Mouse (Mus musculus) myocyte (in vitro differentiated cells): Measurements from ENCODE around the gene Gm20388. TPM values are rescaled to one million over a fixed set of nuclear protein-coding genes. Genes with fewer than 3 reads are reported as not detected.

ENCODE experiments used
- H3K27me3 ChIP-seq: one replicate; pipeline ENCODE4 v1.6.1; 2011; ENCODE audit not compliant: control insufficient read depth, insufficient read depth, insufficient read length
- H3K36me3 ChIP-seq: one replicate; pipeline ENCODE4 v1.6.1; 2011; ENCODE audit not compliant: control insufficient read depth, insufficient read depth
- H3K4me2 ChIP-seq: one replicate; pipeline ENCODE4 v1.6.1; 2011; ENCODE audit warnings: low read depth, control low read depth
- H3K4me3 ChIP-seq: one replicate; pipeline ENCODE4 v1.5.1; 2011; ENCODE audit warnings: mild to moderate bottlenecking, control low read depth, moderate library complexity
- H3K79me2 ChIP-seq: one replicate; pipeline ENCODE4 v1.6.1; 2011; ENCODE audit not compliant: control insufficient read depth, insufficient read depth
- H3ac ChIP-seq: one replicate; pipeline ENCODE4 v1.6.1; 2011; ENCODE audit not compliant: control insufficient read depth, insufficient read length
- CEBPB ChIP-seq: IDR thresholded peaks from 2 replicates; pipeline ENCODE4 v1.6.1; 2011; ENCODE audit warnings: mild to moderate bottlenecking, moderate library complexity; ENCODE audit not compliant: poor library complexity, insufficient read depth, severe bottlenecking
- E2F4 ChIP-seq: IDR thresholded peaks from one replicate; pipeline ENCODE4 v1.6.1; 2011; ENCODE audit warnings: mild to moderate bottlenecking, control low read depth, moderate library complexity; ENCODE audit not compliant: insufficient read depth
- MAX ChIP-seq: IDR thresholded peaks from one replicate; pipeline ENCODE4 v1.6.1; 2011; ENCODE audit warnings: low read depth, mild to moderate bottlenecking, control low read depth
- MYOD1 ChIP-seq, 3 experiments: IDR thresholded peaks; one replicate each; pipeline ENCODE4 v1.6.1; 2011; ENCODE audit warnings: control low read depth in 2 of 3, low read depth in 2 of 3, mild to moderate bottlenecking in 2 of 3, moderate library complexity in 1 of 3; ENCODE audit not compliant: insufficient read length in 2 of 3, control insufficient read depth in 1 of 3
- MYOG ChIP-seq, 3 experiments: IDR thresholded peaks; one replicate each; pipeline ENCODE4 v1.6.1; 2011; ENCODE audit warnings: control low read depth in 2 of 3, low read depth in 2 of 3, mild to moderate bottlenecking in 2 of 3; ENCODE audit not compliant: insufficient read length in 2 of 3, control insufficient read depth in 1 of 3, insufficient read depth in 1 of 3
- POLR2A ChIP-seq: IDR thresholded peaks from one replicate; pipeline ENCODE4 v1.6.1; 2011; ENCODE audit warnings: low read depth, mild to moderate bottlenecking, control low read depth, moderate library complexity; ENCODE audit not compliant: insufficient read length
- POLR2AphosphoS2 ChIP-seq: IDR thresholded peaks from one replicate; pipeline ENCODE4 v1.6.1; 2011; ENCODE audit warnings: low read depth, control low read depth; ENCODE audit not compliant: insufficient read length
- REST ChIP-seq: IDR thresholded peaks from one replicate; pipeline ENCODE4 v1.6.1; 2011; ENCODE audit warnings: mild to moderate bottlenecking, control low read depth, moderate library complexity; ENCODE audit not compliant: insufficient read depth, insufficient read length
- SRF ChIP-seq: IDR thresholded peaks from one replicate; pipeline ENCODE4 v1.6.1; 2011; ENCODE audit warnings: low read depth; ENCODE audit not compliant: control insufficient read depth, insufficient read length
- TCF12 ChIP-seq: IDR thresholded peaks from one replicate; pipeline ENCODE4 v1.6.1; 2011; ENCODE audit warnings: mild to moderate bottlenecking, control low read depth; ENCODE audit not compliant: poor library complexity, insufficient read depth, severe bottlenecking
- TCF3 ChIP-seq: IDR thresholded peaks from one replicate; pipeline ENCODE4 v1.6.1; 2011; ENCODE audit warnings: low read depth, control low read depth; ENCODE audit not compliant: insufficient read length
- USF1 ChIP-seq: IDR thresholded peaks from one replicate; pipeline ENCODE4 v1.6.1; 2011; ENCODE audit warnings: low read depth, mild to moderate bottlenecking, control low read depth, moderate library complexity
- polyA plus RNA-seq: library from polyadenylated mRNA; unstranded; fragments of >200 nt; fragmentation: generic; extraction: Trizol; gene quantifications from one replicate; pipeline ENCODE4 v1.2.1, GENCODE M21; 2012; ENCODE audit warnings: missing spikeins

Gm20388 gene
- polyA plus RNA-seq, 1 experiment: 15.3 TPM

DNA sequence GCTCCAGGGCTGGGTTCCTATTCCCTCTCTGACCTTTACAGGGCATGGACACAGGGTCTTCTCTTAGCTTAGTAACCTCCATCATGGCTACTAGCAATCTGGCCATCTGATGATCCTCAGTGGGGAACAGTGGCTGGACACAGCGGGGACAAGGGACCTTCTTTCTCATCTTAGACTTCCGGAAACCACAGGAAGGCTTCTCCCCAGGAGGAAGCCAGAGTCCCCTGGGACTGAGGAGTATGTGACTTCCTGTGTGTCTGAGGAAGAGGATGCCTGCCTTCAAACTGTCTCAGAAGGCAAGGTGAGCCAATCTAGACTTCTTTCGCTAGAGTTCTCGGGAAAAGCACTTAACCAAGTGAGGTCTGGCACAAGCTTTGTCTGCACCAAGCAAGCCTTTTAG lies 789.4 kb downstream of the Gm20388 start:
- Histone ChIP-seq H3ac (no peak overlapping the region), H3K4me2 (no peak overlapping the region), H3K36me3 (no peaks in the 10 kb centered on the region), H3K4me3 (no peak overlapping the region), H3K27me3 (peaks cover 59% of the 10 kb centered on the region), H3K79me2 (no peaks in the 10 kb centered on the region)
- TF ChIP-seq REST (no peak), MAX (no peak), USF1 (no peak), SRF (no peak), POLR2AphosphoS2 (no peak), E2F4 (no peak), POLR2A (no peak), CEBPB (no peak), TCF12 (no peak), MYOD1 (IDR thresholded peaks at IDR 0.05; ENCODE audit: control insufficient read depth in 1 of 3, insufficient read length in 2 of 3, low read depth in 2 of 3) (no peak), TCF3 (no peak), MYOG (IDR thresholded peaks at IDR 0.05; ENCODE audit: control insufficient read depth in 1 of 3, insufficient read depth in 1 of 3, insufficient read length in 2 of 3, low read depth in 2 of 3) (no peak)

DNA sequence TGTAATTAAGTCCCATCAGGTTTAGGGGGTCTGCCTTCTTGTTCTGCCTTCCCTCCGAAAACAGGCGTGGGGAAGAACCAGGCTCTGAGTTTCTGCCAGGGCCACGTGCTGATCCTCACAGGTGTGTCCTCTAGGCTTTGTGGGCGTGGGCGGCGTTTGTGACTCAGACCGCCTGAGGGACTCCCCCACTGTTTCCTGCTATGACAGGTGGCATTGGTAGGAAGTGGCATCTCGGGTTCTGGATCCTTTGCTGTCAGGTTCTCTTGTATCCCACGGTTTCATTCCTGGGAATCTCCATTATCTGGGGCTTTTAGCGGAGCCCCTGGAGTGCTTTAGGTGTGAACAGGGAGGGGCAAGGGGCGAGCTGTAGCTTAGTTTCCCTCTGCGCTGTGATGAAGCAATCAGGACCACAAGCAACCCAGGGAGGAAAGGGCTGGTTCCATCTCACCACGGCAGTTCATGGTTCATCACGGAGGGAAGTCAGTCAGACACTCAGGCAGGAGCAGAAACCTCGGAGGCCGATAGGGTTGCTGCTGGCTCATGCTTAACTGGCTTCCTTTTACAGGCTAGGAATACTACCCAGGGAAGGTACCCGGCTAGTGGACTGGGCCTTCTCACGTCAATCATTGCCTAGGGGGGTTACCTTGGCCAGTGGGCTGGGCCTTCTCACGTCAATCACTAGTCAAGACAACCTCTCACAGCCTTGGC lies 791.3 kb downstream of the Gm20388 start:
- TF ChIP-seq POLR2A (no peak), MYOD1 (IDR thresholded peaks at IDR 0.05; ENCODE audit: control insufficient read depth in 1 of 3, insufficient read length in 2 of 3, low read depth in 2 of 3) (no peak), MYOG (IDR thresholded peaks at IDR 0.05; ENCODE audit: control insufficient read depth in 1 of 3, insufficient read depth in 1 of 3, insufficient read length in 2 of 3, low read depth in 2 of 3) (no peak), E2F4 (no peak), SRF (no peak), REST (no peak), TCF12 (no peak), TCF3 (no peak), POLR2AphosphoS2 (no peak), CEBPB (no peak), USF1 (no peak)
- Histone ChIP-seq H3K79me2 (no peaks in the 10 kb centered on the region), H3K27me3 (peaks cover 64% of the 10 kb centered on the region), H3K4me2 (no peak overlapping the region), H3K4me3 (no peak overlapping the region), H3ac (no peak overlapping the region), H3K36me3 (no peaks in the 10 kb centered on the region)

- no peak overlapping the region for H3K4me2 ChIP-seq
- H3K36me3 ChIP-seq: no peaks in the 10 kb centered on the region
- TF ChIP-seq POLR2A (no peak), CEBPB (no peak), POLR2AphosphoS2 (no peak), MYOG (IDR thresholded peaks at IDR 0.05; ENCODE audit: control insufficient read depth in 1 of 3, insufficient read depth in 1 of 3, insufficient read length in 2 of 3, low read depth in 2 of 3) (no peak), SRF (no peak), TCF3 (no peak), REST (no peak), MYOD1 (IDR thresholded peaks at IDR 0.05; ENCODE audit: control insufficient read depth in 1 of 3, insufficient read length in 2 of 3, low read depth in 2 of 3) (no peak), E2F4 (no peak), TCF12 (no peak), MAX (no peak), USF1 (no peak)
- H3K4me3 ChIP-seq: no peak overlapping the region
- H3ac ChIP-seq: no peak overlapping the region
- H3K79me2 ChIP-seq: no peaks in the 10 kb centered on the region
- peaks cover 84% of the 10 kb centered on the region for H3K27me3 ChIP-seq
Measured at GRCm38 (mm10) chr8:120704203-120704602, 793.6 kb downstream of the Gm20388 start.

DNA sequence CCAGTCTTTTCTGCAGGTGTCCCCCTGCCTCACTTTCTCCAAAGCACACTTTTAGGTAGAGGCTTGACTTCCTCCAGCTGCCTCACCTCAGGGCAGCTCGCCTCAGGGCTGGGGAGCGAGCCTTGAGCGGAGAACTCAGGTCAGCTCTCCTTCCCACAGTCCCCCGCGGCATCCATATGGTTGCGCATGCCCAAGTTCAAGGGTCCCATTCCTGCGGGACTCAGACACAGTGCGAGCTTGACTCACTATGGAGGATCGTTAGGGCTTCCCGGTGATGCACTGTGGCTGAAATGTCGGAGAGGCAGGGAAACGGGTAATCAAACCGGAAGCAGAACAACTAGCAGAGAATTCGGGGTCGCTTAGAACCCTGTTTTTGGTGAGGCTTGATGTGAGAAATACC lies 794.5 kb downstream of the Gm20388 start:
- TF ChIP-seq TCF12: no peak
- no peak for TF ChIP-seq TCF3
- no peak for TF ChIP-seq SRF
- no peak for TF ChIP-seq MAX
- TF ChIP-seq MYOD1 (IDR thresholded peaks at IDR 0.05; ENCODE audit: control insufficient read depth in 1 of 3, insufficient read length in 2 of 3, low read depth in 2 of 3): no peak
- TF ChIP-seq MYOG (IDR thresholded peaks at IDR 0.05; ENCODE audit: control insufficient read depth in 1 of 3, insufficient read depth in 1 of 3, insufficient read length in 2 of 3, low read depth in 2 of 3): no peak
- Histone ChIP-seq H3K4me3 (no peak overlapping the region), H3K27me3 (peaks cover 92% of the 10 kb centered on the region), H3ac (no peak overlapping the region), H3K36me3 (no peaks in the 10 kb centered on the region), H3K4me2 (no peak overlapping the region), H3K79me2 (no peaks in the 10 kb centered on the region)

- TF ChIP-seq SRF (no peak), USF1 (no peak), REST (no peak), MAX (no peak), POLR2AphosphoS2 (no peak), MYOD1 (IDR thresholded peaks at IDR 0.05; ENCODE audit: control insufficient read depth in 1 of 3, insufficient read length in 2 of 3, low read depth in 2 of 3) (no peak), E2F4 (no peak)
- Histone ChIP-seq H3K4me3 (no peak overlapping the region), H3K36me3 (no peaks in the 10 kb centered on the region), H3ac (no peak overlapping the region), H3K4me2 (no peak overlapping the region), H3K27me3 (peaks cover 93% of the 10 kb centered on the region), H3K79me2 (no peaks in the 10 kb centered on the region)
Measured at GRCm38 (mm10) chr8:120706193-120706592, 795.6 kb downstream of the Gm20388 start.
